Mouse (Mus musculus) heart, embryonic 16.5 days (tissue): ENCODE results near the gene Ints7. TPM values are rescaled to one million over a fixed set of nuclear protein-coding genes. Genes with fewer than 3 reads are reported as not detected.

Experiments used
- ATAC-seq: fragments of 200-750 bp; cut with Nextera tagmentation; replicated peaks from 2 replicates; pipeline ENCODE4 v1.8.0; 2017; ENCODE audit warnings: moderate number of reproducible peaks; ENCODE audit not compliant: insufficient read depth, low FRiP score; ENCODE audit errors: extremely low read depth
- H3K27ac ChIP-seq: fragments of 300-500 bp; sonication (generic); 2 replicates; pipeline ENCODE4 v1.5.1; 2014; ENCODE audit warnings: mild to moderate bottlenecking, low read length, control low read depth, moderate library complexity
- H3K27me3 ChIP-seq: fragments of 300-500 bp; sonication (generic); 2 replicates; pipeline ENCODE4 v1.6.1; 2014; ENCODE audit warnings: low read length, mixed read lengths; ENCODE audit not compliant: control insufficient read depth, insufficient read depth
- H3K36me3 ChIP-seq: fragments of 300-500 bp; sonication (generic); 2 replicates; pipeline ENCODE4 v1.6.1; 2014; ENCODE audit not compliant: control insufficient read depth, insufficient read depth
- H3K4me1 ChIP-seq: fragments of 300-500 bp; sonication (generic); 2 replicates; pipeline ENCODE4 v1.6.1; 2014; ENCODE audit warnings: low read length, mixed read lengths; ENCODE audit not compliant: control insufficient read depth, insufficient read depth
- H3K4me2 ChIP-seq: fragments of 300-500 bp; sonication (generic); 2 replicates; pipeline ENCODE4 v1.6.1; 2014; ENCODE audit warnings: low read depth, mild to moderate bottlenecking, control low read depth, low read length
- H3K4me3 ChIP-seq: fragments of 300-500 bp; sonication (generic); 2 replicates; pipeline ENCODE4 v1.5.1; 2014; ENCODE audit warnings: mild to moderate bottlenecking, control low read depth, low read length
- H3K9ac ChIP-seq: fragments of 300-500 bp; sonication (generic); 2 replicates; pipeline ENCODE4 v1.6.1; 2014; ENCODE audit warnings: low read length, control low read depth
- H3K9me3 ChIP-seq: fragments of 300-500 bp; sonication (generic); replicated peaks from 2 replicates; pipeline ENCODE4 v1.6.1; 2016; ENCODE audit warnings: low read length; ENCODE audit not compliant: control insufficient read depth
- WGBS: fragments of 180-500 bp; shearing (Covaris S2); extraction: QIAGEN DNeasy Blood & Tissue Kit; methylation state at CpG from one replicate; pipeline ENCODE4 v1.1.7; 2014; 5-methylcytosine and 5-hydroxymethylcytosine counted together
- polyA plus RNA-seq: library from polyadenylated mRNA; unstranded; fragments of >200 nt; fragmentation: Nextera tagmentation; extraction: Ambion mirVana; gene quantifications from 2 replicates; pipeline ENCODE4 v1.2.1, GENCODE M21; 2015

Ints7 gene
- polyA plus RNA-seq, 1 experiment from 2014 or later: 35.4 TPM

DNA sequence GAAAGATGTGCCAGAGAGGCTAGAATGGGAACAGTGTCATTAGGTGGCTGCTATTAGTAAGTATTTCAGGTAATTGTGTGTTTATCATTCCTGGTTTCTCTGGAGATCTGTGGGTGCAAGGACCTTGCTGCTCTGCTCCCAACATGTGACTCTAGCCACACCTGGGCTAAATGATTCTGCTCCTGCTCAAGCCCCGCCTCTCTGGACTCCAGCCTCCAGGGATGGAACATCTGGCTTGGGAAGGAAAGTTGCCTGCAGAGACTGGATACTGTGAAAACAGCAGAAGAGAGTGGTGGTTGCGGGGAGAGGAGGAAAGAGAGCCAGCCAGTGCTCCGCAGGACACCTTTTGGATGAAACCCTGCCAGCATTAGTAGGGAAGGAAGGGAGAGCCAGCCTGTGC is 84.0 kb downstream of the Ints7 start:
- Histone ChIP-seq H3K27ac (no peak overlapping the region), H3K4me2 (no peak overlapping the region), H3K9me3 (no peaks in the 10 kb centered on the region), H3K4me3 (no peak overlapping the region), H3K9ac (no peak overlapping the region), H3K27me3 (no peaks in the 10 kb centered on the region), H3K4me1 (peaks cover 8% of the 10 kb centered on the region), H3K36me3 (no peaks in the 10 kb centered on the region)
- 66% methylated on average over 3 of the region's 3 CpGs for WGBS
- no peak for ATAC-seq

- no peak overlapping the region for H3K4me2 ChIP-seq
- H3K4me3 ChIP-seq: no peak overlapping the region
- ATAC-seq: no peak
- no peaks in the 10 kb centered on the region for H3K9me3 ChIP-seq
- H3K9ac ChIP-seq: no peak overlapping the region
- WGBS: 71% methylated on average over 8 of the region's 8 CpGs
- H3K4me1 ChIP-seq: peaks cover 8% of the 10 kb centered on the region
- no peak overlapping the region for H3K27ac ChIP-seq
- no peaks in the 10 kb centered on the region for H3K36me3 ChIP-seq
- no peaks in the 10 kb centered on the region for H3K27me3 ChIP-seq
Measured at GRCm38 (mm10) chr1:191661019-191661796, 85.8 kb downstream of the Ints7 start.

GRCm38 (mm10) chr1:191662178-191662898 is 86.9 kb downstream of the Ints7 start:
- no peak for ATAC-seq
- peaks cover 8% of the 10 kb centered on the region for H3K4me1 ChIP-seq
- no peak overlapping the region for H3K4me2 ChIP-seq
- no peaks in the 10 kb centered on the region for H3K36me3 ChIP-seq
- no peaks in the 10 kb centered on the region for H3K27me3 ChIP-seq
- H3K27ac ChIP-seq: no peak overlapping the region
- no peak overlapping the region for H3K9ac ChIP-seq
- H3K4me3 ChIP-seq: no peak overlapping the region
- H3K9me3 ChIP-seq: no peaks in the 10 kb centered on the region
- 35% methylated on average over 9 of the region's 9 CpGs for WGBS

DNA sequence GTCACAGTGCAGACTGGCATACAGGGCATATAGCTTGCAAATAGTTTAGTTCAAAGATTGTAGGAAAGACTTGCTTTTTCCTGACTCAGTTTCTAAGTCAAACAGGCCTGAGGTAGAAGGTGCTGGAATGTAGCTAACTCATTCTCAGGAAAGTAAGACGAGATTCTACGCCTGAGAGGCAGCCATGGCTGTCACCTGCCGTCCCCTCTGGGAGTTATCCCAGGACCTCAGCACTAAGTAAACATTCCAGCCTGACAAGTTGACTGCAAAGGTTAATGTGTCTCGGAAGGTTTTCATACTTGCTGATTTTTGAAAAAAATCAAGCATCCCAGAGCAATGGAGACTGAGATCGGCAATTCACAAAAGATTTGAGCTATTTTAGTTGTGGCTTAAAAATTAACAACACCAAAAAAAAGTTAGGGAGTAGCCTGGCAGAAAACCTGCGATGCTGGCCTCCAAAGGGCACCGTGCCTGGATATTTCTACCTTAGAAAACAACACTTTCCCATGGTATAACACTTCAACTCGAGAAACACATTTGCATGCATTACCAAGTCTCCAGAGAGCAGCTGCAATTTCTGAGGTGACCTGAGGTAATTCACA is 87.6 kb downstream of the Ints7 start:
- no peak for ATAC-seq
- Histone ChIP-seq H3K9me3 (no peaks in the 10 kb centered on the region), H3K9ac (no peak overlapping the region), H3K4me1 (peaks cover 8% of the 10 kb centered on the region), H3K36me3 (no peaks in the 10 kb centered on the region), H3K4me3 (no peak overlapping the region), H3K27me3 (no peaks in the 10 kb centered on the region), H3K4me2 (no peak overlapping the region), H3K27ac (no peak overlapping the region)
- WGBS: 45% methylated on average over 8 of the region's 8 CpGs

- Histone ChIP-seq H3K9me3 (no peaks in the 10 kb centered on the region), H3K36me3 (no peaks in the 10 kb centered on the region), H3K4me2 (no peak overlapping the region), H3K4me1 (peaks cover 8% of the 10 kb centered on the region), H3K4me3 (no peak overlapping the region), H3K27me3 (no peaks in the 10 kb centered on the region), H3K27ac (no peak overlapping the region), H3K9ac (no peak overlapping the region)
- WGBS: 75% methylated on average over 6 of the region's 6 CpGs
- ATAC-seq: no peak
Measured at GRCm38 (mm10) chr1:191663603-191664002, 88.2 kb downstream of the Ints7 start.

DNA sequence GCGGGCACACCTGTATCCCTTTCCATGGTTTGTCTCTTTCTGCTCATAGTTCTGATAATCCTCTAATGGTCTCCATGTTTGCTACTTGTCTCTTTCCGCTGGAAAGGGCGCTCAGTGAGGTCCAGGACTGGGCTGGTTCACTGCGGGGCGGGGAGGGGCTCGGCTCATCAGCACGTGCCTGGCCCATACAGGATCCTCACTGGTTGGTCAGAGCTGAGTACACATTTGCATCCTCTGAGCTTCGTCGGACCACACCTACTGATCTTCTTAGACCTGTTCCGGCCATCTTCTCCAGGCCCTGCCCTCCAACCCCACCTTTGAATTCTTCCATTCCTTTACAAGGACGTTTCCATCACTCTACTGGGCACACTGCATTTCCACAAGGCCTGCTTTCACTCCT is 90.9 kb downstream of the Ints7 start:
- Histone ChIP-seq H3K4me2 (no peak overlapping the region), H3K36me3 (no peaks in the 10 kb centered on the region), H3K27me3 (no peaks in the 10 kb centered on the region), H3K9me3 (no peaks in the 10 kb centered on the region), H3K4me1 (peaks cover 8% of the 10 kb centered on the region), H3K4me3 (no peak overlapping the region), H3K9ac (no peak overlapping the region), H3K27ac (no peak overlapping the region)
- no peak for ATAC-seq
- WGBS: 77% methylated on average over 11 of the region's 11 CpGs

GRCm38 (mm10) chr1:191668030-191668429 is 92.6 kb downstream of the Ints7 start:
- no peaks in the 10 kb centered on the region for H3K4me1 ChIP-seq
- H3K27me3 ChIP-seq: no peaks in the 10 kb centered on the region
- no peak for ATAC-seq
- H3K27ac ChIP-seq: no peak overlapping the region
- no peaks in the 10 kb centered on the region for H3K9me3 ChIP-seq
- H3K4me3 ChIP-seq: no peak overlapping the region
- H3K36me3 ChIP-seq: no peaks in the 10 kb centered on the region
- WGBS: 67% methylated on average over 9 of the region's 9 CpGs
- H3K4me2 ChIP-seq: no peak overlapping the region
- no peak overlapping the region for H3K9ac ChIP-seq
